Mouse (Mus musculus): ENCODE data around the gene Tigd2.

- TF ChIP-seq CTCF (IDR thresholded peaks at IDR 0.05; ENCODE audit: borderline replicate concordance, insufficient read depth, low read depth, low read length): no peak
- TF ChIP-seq POLR2A (IDR thresholded peaks at IDR 0.05; ENCODE audit: borderline replicate concordance, insufficient read depth, low read length): no peak
Measured at GRCm38 (mm10) chr6:59171230-59171629, 37.4 kb upstream of the Tigd2 start.

All from cerebellum, adult 2 months (tissue).